ENCODE assay signal across 11 mouse cellular contexts in genomic region chr16:13440468-13440867, GRCm38 (mm10).
DNase-seq lines count a peak whose midpoint lies in the region; ATAC-seq lines count a peak whose summit lies in the region.
"Had no signal": no experiment of that assay in that cellular context is flagged by ENCODE, and none has a peak within 500 bp of the region (broad histone marks: within the 10 kb centered on the region; RNA-seq: fewer than 3 reads in every experiment).

No protein-coding gene starts in this region.

- WGBS in hindbrain, embryonic 14.5 days: 44% methylated on average over 6 of the region's 6 CpGs
- 49% methylated on average over 6 of the region's 6 CpGs for WGBS in hindbrain, embryonic 16.5 days
- WGBS in intestine, embryonic 15.5 days: 46% methylated on average over 6 of the region's 6 CpGs

- peaks cover 5% of the 10 kb centered on the region; the same call in 1 of the 2 replicates for H3K4me1 ChIP-seq in hindbrain, embryonic 14.5 days (replicated peaks; ENCODE audit: control insufficient read depth, insufficient read depth, low read length)
- H3K4me1 ChIP-seq in hindbrain, embryonic 16.5 days (ENCODE audit: control insufficient read depth, insufficient read depth, low read depth, low read length): peaks cover 8% of the 10 kb centered on the region
- peaks cover 10% of the 10 kb centered on the region for H3K4me1 ChIP-seq in intestine, embryonic 15.5 days (replicated peaks)
- H3K4me1 ChIP-seq: stomach, embryonic 15.5 days had no signal

- H3K4me3 ChIP-seq in hindbrain, embryonic 14.5 days (replicated peaks; ENCODE audit: low read length): no peak overlapping the region
- H3K4me3 ChIP-seq in hindbrain, embryonic 16.5 days (ENCODE audit: low read length): no peak overlapping the region
- H3K4me3 ChIP-seq in intestine, embryonic 15.5 days (replicated peaks): no peak overlapping the region
- H3K4me3 ChIP-seq: embryonic facial prominence, embryonic 13.5 days; limb, embryonic 15.5 days; stomach, embryonic 15.5 days had no signal

- H3K9me3 ChIP-seq in hindbrain, embryonic 14.5 days (ENCODE audit: control insufficient read depth, low read length): no peaks in the 10 kb centered on the region
- H3K9me3 ChIP-seq in hindbrain, embryonic 16.5 days (ENCODE audit: control insufficient read depth, low read length): no peaks in the 10 kb centered on the region
- H3K9me3 ChIP-seq in intestine, embryonic 15.5 days: no peaks in the 10 kb centered on the region
- H3K9me3 ChIP-seq: embryonic facial prominence, embryonic 13.5 days; limb, embryonic 15.5 days; stomach, embryonic 15.5 days had no signal

- H3K4me2 ChIP-seq in hindbrain, embryonic 14.5 days (replicated peaks): no peak overlapping the region
- no peak overlapping the region for H3K4me2 ChIP-seq in hindbrain, embryonic 16.5 days (ENCODE audit: low read length)
- H3K4me2 ChIP-seq in intestine, embryonic 15.5 days (replicated peaks): no peak overlapping the region
- H3K4me2 ChIP-seq: embryonic facial prominence, embryonic 13.5 days; limb, embryonic 15.5 days; stomach, embryonic 15.5 days had no signal

- no peaks in the 10 kb centered on the region for H3K27me3 ChIP-seq in hindbrain, embryonic 14.5 days (ENCODE audit: control insufficient read depth, insufficient read depth, low read length)
- no peaks in the 10 kb centered on the region for H3K27me3 ChIP-seq in hindbrain, embryonic 16.5 days (replicated peaks; ENCODE audit: control insufficient read depth, insufficient read depth, low read length)
- no peaks in the 10 kb centered on the region for H3K27me3 ChIP-seq in intestine, embryonic 15.5 days (replicated peaks)
- H3K27me3 ChIP-seq: limb, embryonic 15.5 days; stomach, embryonic 15.5 days had no signal

- H3K9ac ChIP-seq in hindbrain, embryonic 14.5 days: no peak overlapping the region
- no peak overlapping the region for H3K9ac ChIP-seq in hindbrain, embryonic 16.5 days (ENCODE audit: low read depth, low read length)
- H3K9ac ChIP-seq in intestine, embryonic 15.5 days: no peak overlapping the region
- H3K9ac ChIP-seq: embryonic facial prominence, embryonic 13.5 days; limb, embryonic 15.5 days; stomach, embryonic 15.5 days had no signal

- DNase-seq in hindbrain, embryonic 14.5 days (ENCODE audit: low spot score): peak; percentile 38
- peak; percentile 55 for DNase-seq in adrenal gland, postnatal 10 days
- peak; percentile 68 for DNase-seq in lung, postnatal 14 days
- DNase-seq in thymus, postnatal 10 days (ENCODE audit: low spot score in 2 of 2): peak; percentile 49 to 67

- no peak overlapping the region for H3K27ac ChIP-seq in hindbrain, embryonic 14.5 days
- H3K27ac ChIP-seq in hindbrain, embryonic 16.5 days (ENCODE audit: low read depth, low read length): no peak overlapping the region
- no peak overlapping the region for H3K27ac ChIP-seq in intestine, embryonic 15.5 days
- H3K27ac ChIP-seq: embryonic facial prominence, embryonic 13.5 days; limb, embryonic 15.5 days; stomach, embryonic 15.5 days had no signal

- ATAC-seq in hindbrain, embryonic 14.5 days (ENCODE audit: low FRiP score): no peak
- no peak for ATAC-seq in hindbrain, embryonic 16.5 days
- peak; percentile 52 for ATAC-seq in CD4-positive, CD25-positive, alpha-beta regulatory T cell, adult 4 months
- ATAC-seq in granulocyte monocyte progenitor cell, adult 5-6 weeks (replicated peaks; ENCODE audit: poor library complexity, severe bottlenecking): peak; percentile 46
- no peak for ATAC-seq in intestine, embryonic 15.5 days

- no peaks in the 10 kb centered on the region for H3K36me3 ChIP-seq in hindbrain, embryonic 14.5 days (replicated peaks; ENCODE audit: control insufficient read depth, insufficient read depth)
- H3K36me3 ChIP-seq in hindbrain, embryonic 16.5 days (ENCODE audit: control insufficient read depth, insufficient read depth, low read length): no peaks in the 10 kb centered on the region
- H3K36me3 ChIP-seq in intestine, embryonic 15.5 days: no peaks in the 10 kb centered on the region
- H3K36me3 ChIP-seq: embryonic facial prominence, embryonic 13.5 days; limb, embryonic 15.5 days; stomach, embryonic 15.5 days had no signal

Comparison
In these comparisons a context has a peak if more than half of its experiments do, and no peak if none do; other contexts are left out.
1. ATAC-seq: peak in CD4-positive, CD25-positive, alpha-beta regulatory T cell, adult 4 months (single experiment) and granulocyte monocyte progenitor cell, adult 5-6 weeks (single experiment); none in hindbrain, embryonic 14.5 days (single experiment), hindbrain, embryonic 16.5 days (single experiment) and intestine, embryonic 15.5 days (single experiment).
2. Peak in every context shown above with its lines, with median percentiles within 50 percentile points of each other: DNase-seq.